Mouse (Mus musculus) regulatory T cell (primary cell): Measurements from ENCODE around the gene Rhof.

ENCODE experiments used
- in situ Hi-C: fragments of 300-600 bp; cut with MboI, MseI; formaldehyde crosslinking; loops from one replicate; pipeline ENCODE4 v1.15.1; 2025; ENCODE audit warnings: high pct_unique_total_duplicates

Rhof gene

DNA sequence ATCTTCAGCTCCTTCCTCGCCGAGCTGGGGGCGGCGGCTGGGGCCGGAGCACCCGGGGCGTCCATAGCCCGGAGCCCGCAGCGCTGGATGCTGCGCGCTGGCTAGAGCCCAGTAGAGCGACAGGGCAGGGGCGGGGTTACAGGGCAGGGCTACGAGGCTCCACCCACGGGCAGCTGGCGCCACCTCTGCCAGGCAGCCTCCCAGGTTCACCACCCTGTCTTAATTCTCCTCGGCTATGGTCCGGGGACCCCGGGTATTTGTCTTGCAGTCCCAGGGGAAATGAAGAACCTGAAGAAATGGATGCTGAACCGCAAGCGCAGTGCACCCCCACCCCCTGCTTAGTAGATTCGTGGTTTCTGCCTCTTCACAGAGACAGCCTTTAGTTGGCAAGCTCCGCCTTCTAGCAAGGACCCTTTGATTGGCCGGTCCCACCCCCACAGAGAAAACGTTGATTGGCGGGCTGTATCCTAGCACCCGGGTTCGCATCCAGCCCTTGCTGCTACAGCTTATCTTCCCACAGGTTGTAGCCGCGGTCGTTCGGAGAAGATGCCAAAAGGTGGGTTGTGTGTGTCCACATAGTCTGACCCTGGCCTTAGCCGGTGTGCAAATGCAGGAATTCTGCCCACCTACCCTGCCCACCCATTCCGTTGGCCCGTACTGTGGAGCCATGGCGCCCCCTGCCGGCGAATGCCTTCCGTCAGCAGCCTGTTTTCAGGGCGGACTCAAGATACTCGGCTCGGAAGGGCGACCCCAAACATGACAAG lies at the start of gene Rhof:
Gene Rhof, minus strand, starts transcription at position 385 of the 764 bp plus-strand sequence.
- in situ Hi-C loops, result loop anchor here (10.0 kb wide), 1 partner anchor 982 kb away; the partner anchor contains the start of genes Arl6ip4 and Ogfod2

DNA sequence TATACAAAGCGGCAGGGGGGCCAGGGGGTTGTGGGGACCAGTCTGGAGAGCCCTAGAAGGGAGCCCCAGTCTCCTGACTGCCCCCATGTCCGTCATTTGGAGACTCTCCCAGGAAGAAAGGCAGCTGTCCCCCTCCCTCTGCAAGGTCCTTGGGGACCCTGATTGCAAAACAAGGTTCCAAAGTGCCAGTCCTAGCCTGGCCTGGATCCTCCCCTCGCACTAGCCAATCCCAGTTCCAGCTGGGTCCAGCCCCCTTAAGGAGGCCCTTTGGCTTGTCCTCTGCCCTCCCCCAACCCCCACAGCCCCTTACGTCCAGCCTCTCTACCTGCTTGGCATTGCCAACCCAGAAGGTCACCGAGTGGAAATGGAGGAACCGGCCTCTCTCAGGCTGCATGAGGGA lies 49.0 kb upstream of the Rhof start:
- in situ Hi-C loops, result loop anchor here (10.0 kb wide), 1 partner anchor 437 kb away; no protein-coding TSS in a partner anchor

DNA sequence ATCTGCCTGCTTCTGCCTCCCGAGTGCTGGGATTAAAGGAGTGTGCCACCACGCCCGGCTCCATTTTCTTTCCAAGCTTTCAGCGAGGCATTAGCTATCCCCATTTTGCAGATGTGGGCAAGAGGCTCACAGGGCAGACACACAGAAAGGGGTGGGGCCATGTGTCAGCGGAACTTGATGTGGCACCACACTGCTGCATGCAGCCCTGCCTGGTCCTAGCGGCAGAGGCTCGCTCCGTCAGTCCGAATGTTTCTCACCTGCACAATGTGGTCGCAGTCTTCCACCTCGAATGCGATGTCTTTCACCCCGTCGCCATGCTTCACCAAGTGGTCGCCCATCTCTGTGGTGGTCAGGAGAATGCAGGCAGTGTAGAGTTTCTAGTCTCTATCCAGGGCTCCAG lies 47.9 kb upstream of the Rhof start:
- in situ Hi-C loops, result loop anchor here (10.0 kb wide), 1 partner anchor 436 kb away; no protein-coding TSS in a partner anchor

DNA sequence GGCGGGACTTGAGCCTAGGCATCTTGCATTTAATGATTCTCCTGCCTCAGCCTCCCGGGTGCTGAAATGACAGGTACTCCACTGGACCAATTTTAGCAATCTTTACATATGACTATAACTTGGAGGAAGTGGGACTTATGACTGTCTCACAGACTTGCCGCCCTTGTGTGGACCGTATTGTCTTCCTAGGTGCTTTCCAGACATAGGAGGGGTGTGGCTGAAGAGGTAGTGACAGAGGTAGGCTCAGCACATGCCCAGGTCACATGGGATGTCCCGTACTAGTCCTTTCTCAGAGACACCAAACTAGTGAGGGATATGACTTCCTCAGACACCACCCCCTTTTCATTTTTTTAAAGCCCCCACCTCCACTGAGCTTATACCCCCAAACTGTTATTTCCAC lies 46.3 kb upstream of the Rhof start:
- in situ Hi-C loops, result no loop called here

DNA sequence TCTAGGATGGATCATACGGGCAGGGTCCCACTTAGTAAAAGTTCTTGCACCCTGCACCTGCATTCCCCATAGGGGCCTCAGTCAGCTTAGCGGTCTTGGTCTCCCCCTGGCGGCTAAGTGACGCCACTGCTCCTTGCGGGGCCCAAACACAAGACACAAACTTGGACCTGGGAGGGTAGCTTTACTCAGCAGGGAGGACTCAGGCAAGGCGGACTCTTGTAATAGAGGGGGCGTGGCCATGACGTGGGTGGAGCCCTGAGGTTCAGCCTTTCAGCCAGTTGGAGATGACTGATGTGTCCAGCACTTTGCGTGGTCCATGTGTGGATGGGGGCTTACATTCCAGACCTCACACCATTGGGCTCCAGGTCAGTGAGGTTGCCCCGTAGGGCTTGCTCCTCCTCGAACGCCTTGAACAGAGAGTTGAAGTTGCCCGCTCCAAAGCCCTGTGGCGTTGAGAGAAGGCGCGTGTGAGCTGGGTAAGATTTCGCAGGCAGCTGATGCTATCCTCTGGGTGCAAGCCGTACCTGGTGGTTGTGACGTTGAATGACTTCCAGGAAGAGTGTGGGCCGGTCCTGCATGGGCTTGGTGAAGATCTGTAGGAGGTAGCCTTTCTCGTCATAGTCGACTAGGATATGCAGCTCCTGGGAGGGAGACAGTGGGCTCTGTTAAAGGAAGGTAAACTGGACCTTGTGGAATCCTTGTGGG lies 39.3 kb upstream of the Rhof start:
- in situ Hi-C loops, result loop anchor here (5.0 kb wide), 1 partner anchor 104 kb away; the partner anchor contains the start of gene Tmem120b

DNA sequence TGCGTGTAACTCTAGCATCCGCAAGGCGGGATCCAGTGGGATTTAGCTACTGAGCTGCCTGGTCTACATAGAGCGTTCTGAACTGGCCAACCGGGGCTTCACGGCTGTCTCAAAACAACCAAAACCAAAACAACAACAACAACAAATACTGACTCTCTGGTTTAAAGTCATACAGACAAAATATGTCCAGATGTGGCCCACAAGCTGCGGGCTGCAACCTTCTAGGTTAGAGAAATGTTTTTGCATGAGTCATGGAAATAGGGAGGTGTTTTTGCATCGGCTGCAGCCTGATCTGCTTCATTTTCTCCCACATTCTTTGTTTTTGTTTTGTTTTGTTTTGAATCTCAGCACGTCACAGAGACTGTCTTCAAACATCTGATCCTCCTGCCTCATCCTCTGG lies 37.9 kb upstream of the Rhof start:
- in situ Hi-C loops, result loop anchor here (5.0 kb wide), 1 partner anchor 103 kb away; the partner anchor contains the start of gene Tmem120b

DNA sequence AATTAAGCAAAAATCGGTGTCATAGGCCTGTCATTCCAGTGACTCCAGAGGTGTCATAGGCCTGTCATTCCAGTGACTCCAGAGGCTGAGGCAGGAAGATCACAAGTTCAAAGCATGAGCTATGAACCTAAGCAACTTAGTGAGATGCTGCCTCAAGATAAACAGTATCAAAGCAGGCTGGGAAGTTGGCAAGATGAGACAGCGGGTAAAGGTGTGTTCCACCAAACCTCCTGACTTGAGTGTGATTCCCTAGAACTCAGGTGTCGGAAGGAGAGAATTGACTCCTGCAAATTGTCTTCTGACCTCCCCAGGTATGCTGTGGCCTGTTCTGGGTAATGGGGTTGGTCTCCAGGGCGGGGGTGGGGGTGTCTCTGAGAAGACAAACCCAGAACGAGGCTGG lies 36.8 kb upstream of the Rhof start, which contains the start of gene Psmd9:
Gene Psmd9, plus strand, starts transcription at position 130 of the 400 bp plus-strand sequence.
- in situ Hi-C loops, result no loop called here

DNA sequence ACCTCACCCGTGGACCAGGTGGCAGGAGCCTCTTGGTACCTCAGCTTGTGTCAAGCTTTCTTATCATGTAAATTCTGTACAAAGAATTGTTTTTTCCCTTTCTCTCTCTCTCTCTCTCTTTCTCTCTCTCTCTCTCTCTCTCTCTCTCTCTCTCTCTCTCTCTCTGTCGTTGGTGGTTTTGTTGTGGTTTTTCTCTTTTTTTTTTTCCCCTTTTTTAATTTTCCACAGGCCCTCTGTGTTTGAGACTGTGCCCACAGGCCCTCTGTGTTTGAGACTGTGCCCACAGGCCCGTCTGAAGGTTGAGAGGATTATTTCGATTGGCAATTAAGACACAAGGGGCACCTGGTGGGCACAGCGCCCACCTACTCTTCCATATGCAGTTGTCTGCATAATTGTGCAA lies 35.1 kb upstream of the Rhof start:
- in situ Hi-C loops, result no loop called here

DNA sequence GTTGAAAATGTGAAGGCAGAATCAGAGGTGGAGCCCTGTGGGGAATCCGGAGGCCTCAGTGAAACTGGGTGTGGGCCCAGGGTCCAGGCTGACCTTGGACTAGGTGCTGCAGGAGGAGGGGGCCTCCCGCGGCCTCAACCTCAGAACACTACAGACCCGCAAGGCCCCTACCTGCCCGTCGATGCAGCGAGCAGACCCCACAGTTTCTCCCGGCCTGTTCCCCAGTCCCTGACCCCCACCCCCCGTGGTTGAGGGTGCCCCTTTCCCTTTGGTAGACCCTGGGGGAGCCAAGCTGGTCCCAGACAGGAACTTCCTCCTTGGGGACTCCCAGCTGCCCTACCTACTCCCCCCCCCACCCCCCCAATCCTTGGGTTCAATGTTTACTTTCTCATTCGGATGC lies 33.9 kb upstream of the Rhof start:
- in situ Hi-C loops, result no loop called here

DNA sequence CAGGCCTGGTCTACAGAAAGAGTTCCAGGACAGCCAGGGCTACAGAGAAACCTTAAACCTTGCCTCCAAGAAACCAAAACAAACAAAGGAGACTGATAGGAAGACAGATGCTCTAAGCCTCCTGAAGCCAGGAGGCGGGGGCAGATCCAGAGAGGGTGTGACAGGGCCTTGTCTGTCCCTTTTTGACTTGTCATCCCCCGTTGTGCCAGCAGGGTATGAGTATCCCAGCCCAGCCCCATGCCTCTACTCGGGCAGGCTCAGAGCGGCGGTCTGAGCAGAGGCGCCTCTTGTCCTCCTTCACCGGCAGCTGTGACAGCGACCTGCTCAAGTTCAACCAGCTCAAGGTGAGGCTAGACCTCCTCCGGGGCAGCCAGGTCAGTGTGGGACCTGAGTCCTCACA lies 30.4 kb upstream of the Rhof start:
- in situ Hi-C loops, result no loop called here

DNA sequence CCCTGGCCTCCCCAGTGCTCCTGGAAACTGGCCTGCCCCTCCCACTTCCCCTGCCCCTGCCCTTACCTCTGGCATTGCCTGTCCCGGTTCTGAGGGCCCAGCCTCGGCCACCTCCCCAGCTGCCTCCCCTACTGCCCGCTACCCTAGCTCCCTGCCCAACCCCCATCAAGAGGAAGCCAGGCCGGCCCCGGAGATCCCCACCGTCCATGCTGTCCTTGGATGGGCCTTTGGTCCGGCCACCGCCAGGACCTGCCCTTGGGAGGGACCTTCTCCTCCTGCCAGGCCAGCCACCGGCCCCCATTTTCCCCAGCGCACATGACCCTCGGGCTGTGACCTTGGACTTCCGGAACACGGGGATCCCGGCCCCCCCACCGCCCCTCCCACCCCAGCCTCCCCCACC lies 27.8 kb upstream of the Rhof start:
- in situ Hi-C loops, result no loop called here

DNA sequence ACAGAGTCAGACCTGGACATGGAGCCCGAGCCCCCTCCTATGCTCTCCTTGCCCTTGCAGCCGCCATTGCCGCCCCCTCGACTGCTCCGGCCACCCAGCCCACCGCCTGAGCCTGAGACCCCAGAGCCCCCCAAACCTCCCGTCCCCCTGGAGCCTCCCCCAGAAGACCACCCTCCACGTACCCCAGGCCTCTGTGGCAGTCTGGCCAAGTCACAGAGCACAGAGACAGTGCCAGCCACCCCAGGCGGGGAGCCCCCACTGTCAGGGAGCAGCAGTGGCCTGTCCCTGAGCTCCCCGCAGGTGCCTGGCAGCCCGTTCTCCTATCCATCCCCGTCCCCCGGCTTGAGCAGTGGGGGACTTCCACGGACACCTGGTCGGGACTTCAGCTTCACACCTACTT lies 27.4 kb upstream of the Rhof start:
- in situ Hi-C loops, result loop anchor here (5.0 kb wide), 1 partner anchor 38 kb away; no protein-coding TSS in a partner anchor

DNA sequence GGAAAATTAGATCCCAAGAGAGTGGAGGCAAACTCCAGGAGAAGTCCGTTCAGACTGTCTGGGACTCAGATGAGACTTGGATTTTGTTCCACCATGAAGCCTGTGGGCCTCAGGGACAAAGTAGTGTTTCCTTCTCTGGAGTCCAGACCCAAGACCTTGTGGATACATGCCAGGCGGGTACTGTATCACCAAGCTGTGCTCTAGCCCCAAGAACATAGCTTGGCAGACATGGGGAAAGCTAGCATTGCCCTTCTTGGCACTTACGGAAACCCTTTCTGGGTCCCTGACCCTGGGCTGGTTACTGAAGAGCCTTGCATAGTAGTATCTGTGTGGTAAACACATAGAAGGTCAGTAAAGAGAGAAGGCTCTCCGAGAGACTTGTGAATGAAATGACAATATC lies 27.0 kb upstream of the Rhof start:
- in situ Hi-C loops, result loop anchor here (5.0 kb wide), 1 partner anchor 37 kb away; no protein-coding TSS in a partner anchor

DNA sequence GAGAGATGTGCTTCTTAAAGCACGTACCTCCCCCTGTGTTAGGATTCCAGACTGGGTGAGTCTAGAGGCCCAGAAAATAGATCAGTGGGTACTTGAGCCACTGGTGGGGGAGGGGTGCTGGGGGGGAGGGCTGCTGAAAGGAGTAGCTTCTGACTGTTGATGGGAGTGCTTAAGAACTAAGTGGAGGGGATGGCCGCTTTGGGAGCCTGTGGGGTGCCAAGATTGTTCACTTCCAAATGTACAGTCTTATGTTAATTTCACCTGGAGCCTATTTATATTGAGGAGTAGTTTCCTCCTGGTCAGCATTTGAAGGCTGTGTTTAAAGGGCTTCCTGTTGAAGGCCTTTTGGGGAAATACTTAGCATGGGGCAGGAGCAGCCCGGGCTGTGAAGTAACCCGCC lies 25.5 kb upstream of the Rhof start:
- in situ Hi-C loops, result loop anchor here (5.0 kb wide), 1 partner anchor 36 kb away; no protein-coding TSS in a partner anchor

DNA sequence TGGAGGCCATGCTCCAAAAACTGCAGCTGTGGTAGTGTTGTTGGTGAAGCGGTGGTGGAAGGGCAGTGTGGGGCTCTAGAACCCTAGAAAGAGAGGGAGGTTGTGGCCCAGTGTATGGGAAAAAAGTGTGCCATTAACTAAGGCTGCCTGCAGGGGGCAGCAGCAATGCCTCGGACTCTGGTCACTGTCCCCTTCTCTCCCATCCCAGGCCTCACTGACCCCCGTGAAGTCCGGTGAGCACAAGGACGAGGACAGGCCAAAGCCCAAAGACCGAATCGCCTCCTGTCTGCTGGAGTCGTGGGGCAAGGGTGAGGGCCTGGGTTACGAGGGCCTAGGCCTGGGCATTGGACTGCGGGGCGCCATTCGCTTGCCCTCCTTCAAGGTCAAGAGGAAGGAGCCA lies 24.3 kb upstream of the Rhof start:
- in situ Hi-C loops, result loop anchor here (5.0 kb wide), 1 partner anchor 34 kb away; no protein-coding TSS in a partner anchor

DNA sequence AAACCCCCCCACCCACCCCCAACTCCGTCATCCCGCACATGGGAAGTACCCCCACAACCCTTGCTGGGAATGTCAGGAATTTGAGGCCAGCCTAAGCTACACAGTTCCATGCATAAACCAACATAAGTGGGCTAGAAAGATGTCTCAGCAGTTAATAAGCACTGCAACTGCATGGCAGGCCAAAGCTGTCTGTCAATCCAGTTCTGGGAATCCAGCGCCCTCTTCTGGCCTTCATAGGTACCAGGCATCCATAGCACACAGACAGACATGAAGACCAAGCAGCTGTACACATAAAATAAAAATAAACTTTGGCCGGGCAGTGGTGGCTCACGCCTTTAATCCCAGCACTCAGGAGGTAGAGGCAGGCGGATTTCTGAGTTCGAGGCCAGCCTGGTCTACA lies 22.9 kb upstream of the Rhof start:
- in situ Hi-C loops, result loop anchor here (5.0 kb wide), 1 partner anchor 33 kb away; no protein-coding TSS in a partner anchor

DNA sequence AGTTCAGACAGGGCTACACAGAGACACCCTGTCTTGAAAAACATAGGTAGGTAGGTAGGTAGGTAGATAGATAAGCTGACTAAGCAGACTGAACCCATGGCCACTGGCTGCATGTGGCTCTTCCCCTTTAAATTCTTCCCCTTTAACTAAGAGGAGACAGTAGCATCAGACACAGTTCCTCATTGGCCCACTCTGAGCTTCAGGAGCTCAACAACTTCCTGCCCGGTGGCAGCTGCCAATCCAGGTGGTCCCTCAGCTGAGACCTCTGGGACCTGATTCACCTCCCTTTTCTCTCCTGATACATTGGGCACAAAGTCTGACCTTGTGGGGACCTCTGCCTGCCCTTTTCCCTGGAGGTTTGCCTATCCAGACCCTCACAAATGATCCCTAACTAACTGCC lies 20.4 kb upstream of the Rhof start:
- in situ Hi-C loops, result no loop called here

DNA sequence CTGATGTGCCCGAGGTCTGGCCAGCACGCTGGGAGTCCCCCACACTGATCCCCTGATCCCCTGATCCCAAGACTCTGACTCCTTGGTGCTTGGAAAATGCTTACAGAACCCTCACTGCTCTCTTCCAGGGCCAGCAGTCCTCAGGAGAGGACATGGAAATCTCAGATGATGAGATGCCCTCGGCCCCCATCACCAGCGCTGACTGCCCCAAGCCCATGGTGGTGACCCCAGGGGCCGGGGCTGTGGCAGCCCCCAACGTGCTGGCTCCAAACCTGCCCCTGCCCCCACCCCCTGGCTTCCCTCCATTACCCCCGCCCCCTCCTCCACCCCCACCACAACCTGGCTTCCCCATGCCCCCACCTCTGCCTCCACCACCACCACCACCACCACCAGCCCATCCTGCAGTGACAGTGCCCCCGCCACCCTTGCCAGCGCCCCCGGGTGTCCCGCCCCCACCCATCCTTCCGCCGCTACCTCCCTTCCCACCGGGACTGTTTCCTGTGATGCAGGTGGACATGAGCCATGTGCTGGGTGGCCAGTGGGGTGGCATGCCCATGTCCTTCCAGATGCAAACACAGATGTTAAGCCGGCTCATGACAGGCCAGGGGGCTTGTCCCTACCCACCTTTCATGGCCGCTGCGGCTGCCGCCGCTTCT lies 19.3 kb upstream of the Rhof start:
- in situ Hi-C loops, result no loop called here

DNA sequence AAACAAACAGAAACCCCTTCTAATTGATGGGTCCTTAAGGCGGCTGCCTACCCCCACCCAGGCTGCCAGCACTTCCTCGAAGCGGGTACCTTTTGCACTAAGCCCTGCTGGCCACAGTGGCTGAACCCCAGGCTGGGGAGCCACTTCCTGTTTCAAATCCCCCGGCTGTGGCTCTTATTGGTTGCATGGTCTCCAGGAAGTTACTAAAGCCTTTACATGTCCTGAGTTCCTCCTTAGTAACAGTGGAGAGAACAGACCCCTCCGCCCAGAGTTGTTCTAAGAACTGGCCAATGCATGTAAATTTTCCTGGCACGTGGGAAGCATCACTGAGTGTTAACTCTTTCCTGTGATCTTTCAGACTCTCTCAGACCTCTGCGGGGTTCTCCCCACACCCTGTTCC lies 18.6 kb upstream of the Rhof start:
- in situ Hi-C loops, result no loop called here

DNA sequence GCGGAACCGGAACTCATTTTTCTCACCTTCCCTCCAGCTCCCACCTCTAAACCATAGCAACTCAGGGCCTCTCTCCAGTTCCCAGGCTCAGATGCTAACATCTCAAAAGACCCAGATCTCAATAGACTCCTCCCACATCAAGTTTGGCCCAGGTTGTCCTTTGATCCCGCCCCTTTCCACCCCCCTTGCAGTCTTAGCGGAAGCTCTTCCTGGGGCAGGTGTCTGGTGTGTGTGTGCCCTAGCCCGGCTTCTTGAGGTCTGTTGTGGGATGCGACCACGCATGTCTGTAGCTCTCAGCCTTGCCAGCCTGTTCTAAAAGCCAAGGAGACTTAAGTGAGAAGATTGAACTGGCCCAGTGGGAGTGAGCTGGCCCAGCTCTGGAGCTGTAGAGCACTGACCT lies 18.1 kb upstream of the Rhof start:
- in situ Hi-C loops, result no loop called here

DNA sequence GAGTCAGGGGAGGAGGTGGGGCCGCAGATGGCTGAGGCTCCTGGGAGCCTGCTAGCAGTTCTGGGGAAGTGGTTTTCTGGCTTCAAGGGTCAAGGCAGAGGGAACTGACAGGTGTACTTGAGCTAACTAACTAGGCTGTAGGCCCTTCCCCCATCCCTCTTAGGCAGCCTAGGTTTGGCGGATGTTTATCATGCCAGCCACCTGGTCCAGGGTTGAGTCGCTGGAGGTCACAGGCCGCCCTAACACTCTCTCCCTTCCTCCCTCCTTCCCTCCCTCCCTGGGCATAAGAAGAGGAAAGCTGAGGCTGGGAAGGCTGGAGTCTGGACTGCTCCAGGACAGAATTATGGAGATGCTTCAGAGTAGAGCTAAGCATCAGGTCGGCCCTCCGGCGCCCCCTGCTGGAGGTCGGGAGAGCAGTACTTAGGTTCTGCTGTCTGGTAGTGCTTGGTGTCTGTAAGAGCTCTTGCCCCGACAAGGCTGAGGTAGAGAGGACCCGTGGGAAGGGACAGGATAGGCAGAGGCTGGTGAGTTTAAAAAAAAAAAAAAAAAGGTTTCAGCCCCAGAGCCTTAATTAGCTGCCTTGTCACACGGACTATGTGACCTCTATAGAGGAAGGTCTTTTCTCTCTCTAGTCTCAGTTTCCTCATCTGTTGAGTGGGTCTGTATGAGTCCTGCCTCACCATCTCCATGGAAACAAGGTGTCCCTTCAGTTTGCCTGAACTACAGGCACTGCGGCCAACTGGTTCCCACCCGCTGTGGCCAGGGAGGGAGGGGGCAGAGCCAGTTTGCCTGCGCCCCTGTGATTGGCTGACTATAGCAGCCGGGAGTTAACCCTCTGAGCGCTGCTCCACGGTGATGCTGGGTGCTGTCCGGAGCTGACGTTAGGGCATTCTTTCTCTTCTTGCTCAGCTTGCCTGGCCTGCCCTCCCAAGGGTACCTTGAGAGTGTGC lies 17.2 kb upstream of the Rhof start:
- in situ Hi-C loops, result no loop called here
